Mouse (Mus musculus) NIH3T3 (cell line): ENCODE data around the gene Gm11111.
"Not testable (repeated sequence)": the region's sequence is repeated elsewhere in the genome, so short reads cannot be mapped to it uniquely, and the experiment has no call there.

Experiments
- DNase-seq: peaks from one replicate; pipeline ENCODE4 v3.0.0-alpha.2; 2012; ENCODE audit warnings: low read depth

Gene Gm11111

GRCm38 (mm10) chr5:98552395-98552794, at the start of gene Gm11111:
Gene Gm11111 (plus strand): TSS chr5:98552695.
- DNase-seq = no peak

GRCm38 (mm10) chr5:98516214-98516613, 36.3 kb upstream of the Gm11111 start:
- peak; percentile 14 for DNase-seq

GRCm38 (mm10) chr5:98520118-98520517, 32.4 kb upstream of the Gm11111 start:
- no peak for DNase-seq

- no peak for DNase-seq
Measured at GRCm38 (mm10) chr5:98522270-98522977, 30.1 kb upstream of the Gm11111 start.

- DNase-seq = peak; percentile 2
Measured at GRCm38 (mm10) chr5:98523050-98523449, 29.4 kb upstream of the Gm11111 start.

- DNase-seq = no peak
Measured at GRCm38 (mm10) chr5:98523783-98524182, 28.7 kb upstream of the Gm11111 start.

- no peak for DNase-seq
Measured at GRCm38 (mm10) chr5:98541333-98541732, 11.2 kb upstream of the Gm11111 start.

- DNase-seq = no peak
Measured at GRCm38 (mm10) chr5:98550285-98550684, 2.2 kb upstream of the Gm11111 start.

- DNase-seq = no peak
Measured at GRCm38 (mm10) chr5:98550873-98551272, 1.6 kb upstream of the Gm11111 start.

- no peak for DNase-seq
Measured at GRCm38 (mm10) chr5:98552811-98553601, 511 bp downstream of the Gm11111 start.

GRCm38 (mm10) chr5:98561301-98561700, 8.8 kb downstream of the Gm11111 start:
- no peak for DNase-seq

- DNase-seq = no peak
Measured at GRCm38 (mm10) chr5:98562806-98563205, 10.3 kb downstream of the Gm11111 start.

GRCm38 (mm10) chr5:98563801-98564200, 11.3 kb downstream of the Gm11111 start:
- no peak for DNase-seq

GRCm38 (mm10) chr5:98566461-98567193, 14.1 kb downstream of the Gm11111 start:
- DNase-seq = no peak

- no peak for DNase-seq
Measured at GRCm38 (mm10) chr5:98568481-98568880, 16.0 kb downstream of the Gm11111 start.

- DNase-seq = no peak
Measured at GRCm38 (mm10) chr5:98569029-98569513, 16.6 kb downstream of the Gm11111 start.

- DNase-seq = no peak
Measured at GRCm38 (mm10) chr5:98572392-98572791, 19.9 kb downstream of the Gm11111 start.

GRCm38 (mm10) chr5:98574711-98575470, 22.4 kb downstream of the Gm11111 start:
- no peak for DNase-seq

GRCm38 (mm10) chr5:98575471-98575834, 23.0 kb downstream of the Gm11111 start:
- DNase-seq = no peak

- DNase-seq = not testable (repeated sequence)
Measured at GRCm38 (mm10) chr5:98576538-98576937, 24.0 kb downstream of the Gm11111 start.

- no peak for DNase-seq
Measured at GRCm38 (mm10) chr5:98578398-98578797, 25.9 kb downstream of the Gm11111 start.

GRCm38 (mm10) chr5:98580811-98581210, 28.3 kb downstream of the Gm11111 start:
- DNase-seq = peak; percentile 35
